Mouse (Mus musculus) neural tube, embryonic 11.5 days (tissue): ENCODE results near the gene Zfand2a. TPM values are rescaled to one million over a fixed set of nuclear protein-coding genes. Genes with fewer than 3 reads are reported as not detected.

Experiments
- ATAC-seq: fragments of 200-750 bp; cut with Nextera tagmentation; 2 replicates; pipeline ENCODE4 v1.8.0; 2017; ENCODE audit warnings: moderate number of reproducible peaks, mild to moderate bottlenecking, moderate TSS enrichment, moderate library complexity; ENCODE audit not compliant: insufficient read depth, low FRiP score, low TSS enrichment
- DNase-seq: peaks from one replicate; pipeline ENCODE4 v3.0.0-alpha.2; 2015; ENCODE audit warnings: low spot score
- H3K27ac ChIP-seq: fragments of 300-500 bp; sonication (generic); 2 replicates; pipeline ENCODE4 v1.5.1; 2014; ENCODE audit warnings: low read depth, mild to moderate bottlenecking, low read length
- H3K27me3 ChIP-seq: fragments of 300-500 bp; sonication (generic); 2 replicates; pipeline ENCODE4 v1.6.1; 2014; ENCODE audit warnings: mild to moderate bottlenecking, low read length, mixed read lengths; ENCODE audit not compliant: control insufficient read depth, insufficient read depth
- H3K36me3 ChIP-seq: fragments of 300-500 bp; sonication (generic); 2 replicates; pipeline ENCODE4 v1.6.1; 2014; ENCODE audit warnings: mild to moderate bottlenecking, low read length, moderate library complexity, mixed read lengths; ENCODE audit not compliant: control insufficient read depth, insufficient read depth
- H3K4me1 ChIP-seq: fragments of 300-500 bp; sonication (generic); 2 replicates; pipeline ENCODE4 v1.6.1; 2014; ENCODE audit warnings: low read length, mixed read lengths; ENCODE audit not compliant: control insufficient read depth, insufficient read depth
- H3K4me2 ChIP-seq: fragments of 300-500 bp; sonication (generic); 2 replicates; pipeline ENCODE4 v1.6.1; 2014; ENCODE audit warnings: low read depth, mild to moderate bottlenecking, moderate library complexity
- H3K4me3 ChIP-seq: fragments of 300-500 bp; sonication (generic); 2 replicates; pipeline ENCODE4 v1.5.1; 2014; ENCODE audit warnings: low read depth, low read length
- H3K9ac ChIP-seq: fragments of 300-500 bp; sonication (generic); 2 replicates; pipeline ENCODE4 v1.6.1; 2014; ENCODE audit warnings: mild to moderate bottlenecking, low read length
- H3K9me3 ChIP-seq: fragments of 300-500 bp; sonication (generic); 2 replicates; pipeline ENCODE4 v1.6.1; 2016; ENCODE audit warnings: low read length; ENCODE audit not compliant: control insufficient read depth
- WGBS: fragments of 180-500 bp; shearing (Covaris S2); extraction: QIAGEN DNeasy Blood & Tissue Kit; methylation state at CpG from one replicate; pipeline ENCODE4 v1.1.7; 2014; 5-methylcytosine and 5-hydroxymethylcytosine counted together
- polyA plus RNA-seq: library from polyadenylated mRNA; unstranded; fragments of >200 nt; fragmentation: Nextera tagmentation; extraction: Ambion mirVana; gene quantifications from 2 replicates; pipeline ENCODE4 v1.2.1, GENCODE M21; 2014

Gene Zfand2a
- 5.4 and 7.9 TPM in 2 replicates for polyA plus RNA-seq

GRCm38 (mm10) chr5:139484185-139484814 is at the start of gene Zfand2a:
TSS of gene Zfand2a (minus strand) at chr5:139484549.
- peak within 1 kb of the TSS; percentile 78 for H3K9ac ChIP-seq
- no peaks in the 10 kb centered on the region for H3K27me3 ChIP-seq
- H3K4me2 ChIP-seq, result peak within 1 kb of the TSS; percentile 69
- DNase-seq (peak; percentile 100), ATAC-seq (peak; percentile 97)
- 0 out of 2 replicates have a peak, but pooled peaks cover 5% of the 10 kb centered on the region for H3K9me3 ChIP-seq
- peaks cover 2% of the 10 kb centered on the region; the same call in 1 of the 2 replicates for H3K36me3 ChIP-seq
- under 1% methylated on average over 42 of the region's 42 CpGs for WGBS
- peak within 1 kb of the TSS; percentile 31 for H3K27ac ChIP-seq
- peaks cover 9% of the 10 kb centered on the region; the same call in 1 of the 2 replicates for H3K4me1 ChIP-seq
- H3K4me3 ChIP-seq, result peak within 1 kb of the TSS; percentile 90

DNA sequence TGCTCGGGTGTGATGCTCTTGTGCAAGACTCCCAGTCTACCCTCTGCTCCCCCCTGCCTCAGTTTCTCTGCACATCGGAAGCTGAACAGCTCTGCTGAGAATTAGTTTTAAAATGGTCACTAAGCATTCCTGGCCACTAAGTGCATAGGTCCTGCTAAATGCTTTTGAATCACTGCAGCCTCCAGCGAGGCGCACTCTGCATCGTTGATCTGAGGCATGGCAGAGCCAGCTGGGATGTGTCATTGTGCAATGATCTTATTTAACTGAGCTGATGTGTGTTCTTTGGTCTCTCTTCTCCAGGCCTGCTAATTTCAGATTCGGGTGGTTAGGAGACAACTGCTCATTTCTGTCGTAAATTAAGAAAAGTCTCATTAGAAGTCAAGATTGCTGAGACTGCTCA is 44.5 kb upstream of the Zfand2a start:
- H3K27ac ChIP-seq, result no peak overlapping the region
- no peaks in the 10 kb centered on the region for H3K36me3 ChIP-seq
- peaks cover 58% of the 10 kb centered on the region for H3K27me3 ChIP-seq
- H3K9me3 ChIP-seq, result no peaks in the 10 kb centered on the region
- H3K4me1 ChIP-seq, result no peaks in the 10 kb centered on the region
- DNase-seq (no peak), ATAC-seq (no peak)
- no peak overlapping the region for H3K4me3 ChIP-seq
- 70% methylated on average over 7 of the region's 7 CpGs for WGBS
- H3K4me2 ChIP-seq, result no peak overlapping the region
- no peak overlapping the region for H3K9ac ChIP-seq

- no peak for ATAC-seq
- no peaks in the 10 kb centered on the region for H3K9me3 ChIP-seq
- H3K9ac ChIP-seq, result no peak overlapping the region
- no peaks in the 10 kb centered on the region for H3K36me3 ChIP-seq
- peak; percentile 57 for DNase-seq
- H3K4me1 ChIP-seq, result no peaks in the 10 kb centered on the region
- no peak overlapping the region for H3K4me2 ChIP-seq
- H3K27me3 ChIP-seq, result peaks cover 12% of the 10 kb centered on the region; the same call in 1 of the 2 replicates
- peak overlapping the region; percentile 21; the same call in 1 of the 2 replicates for H3K27ac ChIP-seq
- no peak overlapping the region for H3K4me3 ChIP-seq
- 56% methylated on average over 10 of the region's 10 CpGs for WGBS
Measured at GRCm38 (mm10) chr5:139521987-139522386, 37.6 kb upstream of the Zfand2a start.

- DNase-seq, result no peak
- Histone ChIP-seq H3K4me3 (no peak overlapping the region), H3K4me2 (no peak overlapping the region), H3K4me1 (no peaks in the 10 kb centered on the region), H3K27me3 (peaks cover 9% of the 10 kb centered on the region; the same call in 1 of the 2 replicates), H3K9ac (no peak overlapping the region), H3K36me3 (no peaks in the 10 kb centered on the region), H3K9me3 (no peaks in the 10 kb centered on the region), H3K27ac (no peak overlapping the region)
- WGBS, result 55% methylated on average over 14 of the region's 14 CpGs
- no peak for ATAC-seq
Measured at GRCm38 (mm10) chr5:139520069-139520834, 35.9 kb upstream of the Zfand2a start.

DNA sequence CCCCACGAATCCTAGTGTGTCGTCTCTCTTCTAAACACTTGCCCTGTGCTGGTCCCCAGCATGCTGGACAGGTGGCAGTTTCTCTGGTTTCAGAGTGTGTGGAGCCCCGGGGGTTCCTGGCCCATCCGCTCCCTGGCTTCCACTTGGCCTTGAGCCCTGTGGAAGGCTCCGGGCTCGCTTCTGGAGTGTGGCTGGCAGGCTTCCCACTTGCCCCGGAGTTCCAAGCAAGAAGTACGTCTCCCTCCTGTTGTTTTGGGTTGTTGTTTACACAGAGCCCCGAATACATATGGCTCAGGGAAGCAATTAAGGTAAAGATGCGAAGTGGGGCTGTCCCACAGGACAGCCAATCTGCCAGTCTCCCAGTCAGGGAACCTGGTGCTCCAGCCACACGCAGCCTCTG is 31.9 kb upstream of the Zfand2a start:
- DNase-seq (no peak), ATAC-seq (no peak)
- Histone ChIP-seq H3K9me3 (no peaks in the 10 kb centered on the region), H3K4me3 (no peak overlapping the region), H3K4me1 (no peaks in the 10 kb centered on the region), H3K9ac (no peak overlapping the region; the same call in 1 of the 2 replicates), H3K27me3 (0 out of 2 replicates have a peak, but pooled peaks cover 2% of the 10 kb centered on the region), H3K36me3 (no peaks in the 10 kb centered on the region), H3K4me2 (no peak overlapping the region), H3K27ac (no peak overlapping the region)
- WGBS, result 41% methylated on average over 11 of the region's 11 CpGs

DNA sequence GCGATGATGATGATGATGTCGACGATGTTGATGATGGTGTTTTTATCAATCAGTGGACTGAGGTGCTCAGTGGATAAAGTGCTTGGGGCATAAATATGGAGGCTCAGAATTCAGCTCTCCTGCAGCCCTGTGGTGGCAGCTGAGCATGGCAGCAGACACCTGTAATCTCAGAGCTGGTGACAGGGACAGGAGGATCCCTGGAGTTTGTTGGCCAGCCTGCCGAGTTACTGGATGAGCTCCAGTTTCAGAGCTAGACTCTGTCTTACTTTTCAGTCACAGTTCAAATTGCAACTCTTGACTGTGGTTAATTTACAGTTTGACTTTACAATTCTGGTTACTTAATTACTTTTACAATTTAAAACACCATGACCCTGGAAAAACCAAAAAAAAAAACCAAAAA is 27.9 kb upstream of the Zfand2a start:
- Histone ChIP-seq H3K27me3 (no peaks in the 10 kb centered on the region), H3K9ac (no peak overlapping the region), H3K9me3 (no peaks in the 10 kb centered on the region), H3K27ac (no peak overlapping the region), H3K36me3 (no peaks in the 10 kb centered on the region), H3K4me1 (no peaks in the 10 kb centered on the region), H3K4me3 (no peak overlapping the region), H3K4me2 (no peak overlapping the region)
- ATAC-seq, result no peak
- 85% methylated on average over 4 of the region's 4 CpGs for WGBS
- no peak for DNase-seq

- Histone ChIP-seq H3K4me2 (no peak overlapping the region), H3K4me3 (no peak overlapping the region), H3K27ac (no peak overlapping the region), H3K9ac (no peak overlapping the region), H3K4me1 (no peaks in the 10 kb centered on the region), H3K36me3 (no peaks in the 10 kb centered on the region), H3K27me3 (no peaks in the 10 kb centered on the region), H3K9me3 (no peaks in the 10 kb centered on the region)
- WGBS, result 17% methylated on average over 17 of the region's 17 CpGs
- ATAC-seq (no peak), DNase-seq (no peak)
Measured at GRCm38 (mm10) chr5:139510682-139511366, 26.5 kb upstream of the Zfand2a start.

DNA sequence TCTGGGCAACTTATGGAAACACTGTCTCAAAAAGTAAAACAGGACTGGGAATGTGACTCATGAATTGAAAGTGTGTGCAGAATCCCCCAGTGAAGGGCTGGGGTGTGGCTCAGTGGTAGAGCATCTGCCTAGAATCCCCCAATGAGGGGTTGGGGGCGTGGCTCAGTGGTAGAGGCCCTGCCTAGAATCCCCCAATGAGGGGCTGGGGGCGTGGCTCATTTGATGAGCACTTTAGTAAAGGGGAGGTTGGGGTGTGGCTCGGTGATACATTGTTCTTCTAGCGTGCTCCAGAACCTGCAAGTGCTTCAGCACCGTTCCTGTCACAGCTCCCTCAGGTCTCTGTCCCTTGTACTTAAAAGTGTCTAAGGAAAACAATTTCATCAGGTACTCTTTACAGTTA is 21.9 kb upstream of the Zfand2a start:
- no peak overlapping the region for H3K27ac ChIP-seq
- H3K4me3 ChIP-seq, result no peak overlapping the region
- no peak overlapping the region for H3K4me2 ChIP-seq
- no peak for DNase-seq
- 30% methylated on average over 5 of the region's 5 CpGs for WGBS
- H3K27me3 ChIP-seq, result 0 out of 2 replicates have a peak, but pooled peaks cover 2% of the 10 kb centered on the region
- no peaks in the 10 kb centered on the region for H3K4me1 ChIP-seq
- no peaks in the 10 kb centered on the region for H3K9me3 ChIP-seq
- no peak overlapping the region for H3K9ac ChIP-seq
- no peak for ATAC-seq
- H3K36me3 ChIP-seq, result no peaks in the 10 kb centered on the region
